8 mouse cellular contexts compared by ENCODE assay signal in the genomic region with DNA sequence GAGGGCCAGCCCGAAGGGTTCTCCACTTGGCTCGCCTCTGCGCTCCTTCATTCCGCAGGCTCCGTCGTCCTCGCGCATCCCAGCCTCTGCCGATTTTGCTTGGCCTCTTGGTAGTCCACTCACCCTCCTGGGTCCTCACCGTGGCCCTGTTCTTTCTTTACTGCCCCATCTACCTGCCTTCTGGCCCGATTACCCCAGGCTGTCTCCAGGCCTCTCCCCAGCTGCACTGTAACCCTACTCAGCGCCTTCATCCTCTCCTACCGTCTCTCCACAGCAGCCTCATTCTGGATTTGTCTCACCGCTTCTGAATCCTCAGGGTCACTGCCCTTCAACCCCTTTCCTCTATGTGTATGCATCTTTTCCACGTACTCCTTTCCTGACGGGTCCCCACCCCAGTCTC. TPM values are rescaled to one million over a fixed set of nuclear protein-coding genes. Genes with fewer than 3 reads are reported as not detected.
DNase-seq lines count a peak whose midpoint lies in the region; ATAC-seq and TF ChIP-seq lines count a peak whose summit lies in the region.

No protein-coding gene starts in this region.

- WGBS in heart, embryonic 16.5 days: 9% methylated on average over 16 of the region's 16 CpGs
- under 1% methylated on average over 16 of the region's 16 CpGs for WGBS in hindbrain, embryonic 15.5 days
- under 1% methylated on average over 16 of the region's 16 CpGs for WGBS in midbrain, embryonic 13.5 days

- no peak overlapping the region; the same call in 1 of the 2 replicates for H3K27ac ChIP-seq in heart, embryonic 16.5 days (ENCODE audit: low read length)
- H3K27ac ChIP-seq in bone marrow macrophage, adult 2 months (ENCODE audit: insufficient read depth, low read depth, low read length): no peak overlapping the region
- peak overlapping the region; percentile 90 for H3K27ac ChIP-seq in hindbrain, embryonic 15.5 days (replicated peaks)
- peak overlapping the region; percentile 91 for H3K27ac ChIP-seq in midbrain, embryonic 13.5 days

- TF ChIP-seq CTCF in bone marrow macrophage, adult 2 months (IDR thresholded peaks at IDR 0.05; ENCODE audit: low read depth, low read length): no peak

- no peaks in the 10 kb centered on the region for H3K27me3 ChIP-seq in heart, embryonic 16.5 days (ENCODE audit: control insufficient read depth, insufficient read depth, low read length)
- no peaks in the 10 kb centered on the region for H3K27me3 ChIP-seq in hindbrain, embryonic 15.5 days
- no peaks in the 10 kb centered on the region for H3K27me3 ChIP-seq in midbrain, embryonic 13.5 days

- peak overlapping the region; percentile 60 for H3K4me3 ChIP-seq in heart, embryonic 16.5 days (ENCODE audit: low read length)
- H3K4me3 ChIP-seq in bone marrow macrophage, adult 2 months (ENCODE audit: insufficient read depth, low read length): peak overlapping the region; percentile 45
- H3K4me3 ChIP-seq in hindbrain, embryonic 15.5 days: peak overlapping the region; percentile 68
- H3K4me3 ChIP-seq in midbrain, embryonic 13.5 days (replicated peaks): peak overlapping the region; percentile 56

- no peaks in the 10 kb centered on the region for H3K9me3 ChIP-seq in heart, embryonic 16.5 days (replicated peaks; ENCODE audit: control insufficient read depth, low read length)
- no peaks in the 10 kb centered on the region for H3K9me3 ChIP-seq in hindbrain, embryonic 15.5 days
- no peaks in the 10 kb centered on the region for H3K9me3 ChIP-seq in midbrain, embryonic 13.5 days

- H3K36me3 ChIP-seq in heart, embryonic 16.5 days (ENCODE audit: control insufficient read depth, insufficient read depth): no peaks in the 10 kb centered on the region
- H3K36me3 ChIP-seq in hindbrain, embryonic 15.5 days: no peaks in the 10 kb centered on the region
- no peaks in the 10 kb centered on the region for H3K36me3 ChIP-seq in midbrain, embryonic 13.5 days

- H3K4me1 ChIP-seq in heart, embryonic 16.5 days (ENCODE audit: control insufficient read depth, insufficient read depth, low read length): no peaks in the 10 kb centered on the region
- H3K4me1 ChIP-seq in bone marrow macrophage, adult 2 months (ENCODE audit: control insufficient read depth, insufficient read depth, low read length): 0 out of 2 replicates have a peak, but pooled peaks cover 3% of the 10 kb centered on the region
- H3K4me1 ChIP-seq in hindbrain, embryonic 15.5 days (replicated peaks): peaks cover 12% of the 10 kb centered on the region
- peaks cover 10% of the 10 kb centered on the region for H3K4me1 ChIP-seq in midbrain, embryonic 13.5 days (replicated peaks)

- peak overlapping the region; percentile 64 for H3K4me2 ChIP-seq in heart, embryonic 16.5 days (ENCODE audit: low read depth, low read length)
- peak overlapping the region; percentile 85 for H3K4me2 ChIP-seq in hindbrain, embryonic 15.5 days
- H3K4me2 ChIP-seq in midbrain, embryonic 13.5 days (replicated peaks): peak overlapping the region; percentile 66

- no peak for TF ChIP-seq POLR2A in bone marrow macrophage, adult 2 months (IDR thresholded peaks at IDR 0.05; ENCODE audit: borderline replicate concordance, low read depth, low read length)

- no peak for DNase-seq in heart, adult 8-10 months (ENCODE audit: low spot score)
- DNase-seq in right cerebral cortex, adult 2 months (ENCODE audit: low spot score in 2 of 2): no peak
- DNase-seq in cerebellum, adult 11-12 months: no peak
- DNase-seq in frontal cortex, postnatal 25 days (ENCODE audit: low spot score in 2 of 2): no peak

- ATAC-seq in heart, embryonic 16.5 days (replicated peaks; ENCODE audit: extremely low read depth, insufficient read depth, low FRiP score): peak; percentile 7; the same call in 1 of the 2 replicates
- peak; percentile 78; the same call in 1 of the 2 replicates for ATAC-seq in hindbrain, embryonic 15.5 days (ENCODE audit: low FRiP score, low read depth)
- no peak for ATAC-seq in midbrain, embryonic 13.5 days

- peak overlapping the region; percentile 67 for H3K9ac ChIP-seq in heart, embryonic 16.5 days (ENCODE audit: low read length)
- H3K9ac ChIP-seq in hindbrain, embryonic 15.5 days: peak overlapping the region; percentile 76
- peak overlapping the region; percentile 79 for H3K9ac ChIP-seq in midbrain, embryonic 13.5 days (replicated peaks)

RNA-seq across cellular contexts. Expression of a gene that starts 0.4 kb away (rescaled TPM):
- 1.9 and 3.0 TPM in 2 replicates for polyA plus RNA-seq in heart, embryonic 16.5 days (2015; fragmentation: Nextera tagmentation; extraction: Ambion mirVana)
- under 1 TPM; 0.27 to 0.87 (median 0.50) TPM for total RNA-seq in heart, adult 8-10 months (2022)
- 1.4 and 1.7 TPM in 2 replicates for polyA plus RNA-seq in bone marrow macrophage, adult 2 months (2012; ENCODE audit: insufficient read depth, insufficient read length, missing spikeins)
- 2.9 and 3.6 TPM in 2 replicates for polyA plus RNA-seq in hindbrain, embryonic 15.5 days (2015; fragmentation: Nextera tagmentation; extraction: Ambion mirVana)
- polyA plus RNA-seq in midbrain, embryonic 13.5 days (2015; fragmentation: Nextera tagmentation; extraction: Ambion mirVana): 1.5 TPM in 2 replicates

Comparison
In these comparisons a context has a peak if more than half of its experiments do, and no peak if none do; other contexts are left out.
1. H3K27ac ChIP-seq: peak in hindbrain, embryonic 15.5 days (single experiment) and midbrain, embryonic 13.5 days (single experiment); none in heart, embryonic 16.5 days (single experiment) and bone marrow macrophage, adult 2 months (single experiment).
2. Peak in every context shown above with its lines, with median percentiles within 50 percentile points of each other: H3K4me2 ChIP-seq, H3K4me3 ChIP-seq and H3K9ac ChIP-seq.